8 mouse cellular contexts compared by ENCODE assay signal in the genomic region with DNA sequence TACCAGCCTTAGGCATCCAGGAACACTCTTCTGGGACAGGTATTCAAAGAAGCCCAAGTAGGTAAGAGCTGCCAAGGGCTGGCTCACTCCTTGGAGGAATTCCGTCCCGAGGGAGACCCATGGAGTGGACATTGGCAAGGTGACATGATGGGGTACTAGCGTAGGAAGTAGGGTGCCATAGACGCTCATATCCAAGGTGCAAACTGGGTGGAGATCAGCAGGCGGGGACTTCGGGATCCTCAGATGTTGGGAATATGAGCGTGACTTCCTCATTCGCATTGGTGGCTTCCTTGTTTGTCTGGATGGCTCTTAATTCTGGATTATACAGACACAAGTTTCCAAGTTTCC. TPM values are rescaled to one million over a fixed set of nuclear protein-coding genes. Genes with fewer than 3 reads are reported as not detected.
DNase-seq lines count a peak whose midpoint lies in the region; ATAC-seq and TF ChIP-seq lines count a peak whose summit lies in the region.

No protein-coding gene starts in this region.

- peak overlapping the region; percentile 79 for H3K9ac ChIP-seq in liver, embryonic 16.5 days (ENCODE audit: low read depth, low read length)
- H3K9ac ChIP-seq in stomach, postnatal 0 days (ENCODE audit: low read length) = peak overlapping the region; percentile 86

- intact Hi-C loops in gastrocnemius, postnatal 36 days (cut with DNase I) = loop anchor here (5.0 kb wide), 1 partner anchor 88 kb away; the partner anchor contains the start of gene Mfsd10

- no peak for TF ChIP-seq CTCF in thymus, adult 2 months (IDR thresholded peaks at IDR 0.05; ENCODE audit: borderline replicate concordance, control insufficient read depth, extremely low read depth, insufficient read depth, low read length, poor library complexity)
- no peak for TF ChIP-seq CTCF in stomach, postnatal 0 days (IDR thresholded peaks at IDR 0.05; ENCODE audit: low read depth)

- no peak overlapping the region for H3K27ac ChIP-seq in thymus, adult 2 months (ENCODE audit: control insufficient read depth, insufficient read depth, low read length)
- H3K27ac ChIP-seq in liver, embryonic 16.5 days (ENCODE audit: low read length) = no peak overlapping the region
- no peak overlapping the region for H3K27ac ChIP-seq in stomach, postnatal 0 days (replicated peaks)

- DNase-seq in thymus, adult 2 months = no peak
- no peak for DNase-seq in thymus, postnatal 36 days
- no peak for DNase-seq in stomach, postnatal 0 days (ENCODE audit: low spot score)
- DNase-seq in gastrocnemius, postnatal 36 days = no peak
- DNase-seq in gastrocnemius, postnatal 10 days = no peak

- peak overlapping the region; percentile 71 for H3K4me3 ChIP-seq in erythroblast, embryonic 14.5 days (replicated peaks)
- peak overlapping the region; percentile 70 for H3K4me3 ChIP-seq in thymus, adult 2 months (ENCODE audit: control insufficient read depth, insufficient read depth, low read length)
- H3K4me3 ChIP-seq in liver, embryonic 16.5 days (ENCODE audit: low read depth, low read length) = peak overlapping the region; percentile 73
- peak overlapping the region; percentile 76 for H3K4me3 ChIP-seq in stomach, postnatal 0 days (ENCODE audit: low read depth, low read length)

- 51% methylated on average over 8 of the region's 8 CpGs for WGBS in thymus, adult 2 months
- WGBS in liver, embryonic 16.5 days (ENCODE audit: insufficient replicate concordance) = 24% methylated on average over 8 of the region's 8 CpGs
- WGBS in stomach, postnatal 0 days = 15% methylated on average over 8 of the region's 8 CpGs

- no peaks in the 10 kb centered on the region; the same call in 1 of the 2 replicates for H3K9me3 ChIP-seq in erythroblast, embryonic 14.5 days (ENCODE audit: control insufficient read depth, low read length)
- no peaks in the 10 kb centered on the region for H3K9me3 ChIP-seq in liver, embryonic 16.5 days (replicated peaks; ENCODE audit: control insufficient read depth, low read length)
- H3K9me3 ChIP-seq in stomach, postnatal 0 days (ENCODE audit: control insufficient read depth, low read length) = no peaks in the 10 kb centered on the region

- H3K36me3 ChIP-seq in erythroblast, embryonic 14.5 days (ENCODE audit: control insufficient read depth) = peaks cover 10% of the 10 kb centered on the region
- H3K36me3 ChIP-seq in thymus, adult 2 months (ENCODE audit: control insufficient read depth, insufficient read depth, low read length) = no peaks in the 10 kb centered on the region
- no peaks in the 10 kb centered on the region for H3K36me3 ChIP-seq in liver, embryonic 16.5 days (ENCODE audit: control insufficient read depth, insufficient read depth)
- H3K36me3 ChIP-seq in stomach, postnatal 0 days (ENCODE audit: control insufficient read depth, insufficient read depth, low read length) = peaks cover 7% of the 10 kb centered on the region

- peaks cover 34% of the 10 kb centered on the region for H3K4me1 ChIP-seq in erythroblast, embryonic 14.5 days (ENCODE audit: control insufficient read depth)
- peaks cover 17% of the 10 kb centered on the region for H3K4me1 ChIP-seq in thymus, adult 2 months (replicated peaks; ENCODE audit: control insufficient read depth, insufficient read depth, low read length)
- H3K4me1 ChIP-seq in liver, embryonic 16.5 days (ENCODE audit: control insufficient read depth, low read depth, low read length) = peaks cover 19% of the 10 kb centered on the region
- no peaks in the 10 kb centered on the region for H3K4me1 ChIP-seq in stomach, postnatal 0 days (replicated peaks; ENCODE audit: control insufficient read depth, insufficient read depth)

- TF ChIP-seq POLR2A in thymus, adult 2 months (IDR thresholded peaks at IDR 0.05; ENCODE audit: control insufficient read depth, extremely low read depth, insufficient read depth, low read length, poor library complexity) = no peak

- ATAC-seq in erythroblast, adult 5-6 weeks (replicated peaks; ENCODE audit: low FRiP score, poor library complexity, severe bottlenecking) = no peak
- no peak for ATAC-seq in liver, embryonic 16.5 days (ENCODE audit: low read depth)
- ATAC-seq in stomach, postnatal 0 days (ENCODE audit: low FRiP score, low TSS enrichment) = peak; percentile 8; the same call in 1 of the 2 replicates

- H3K4me2 ChIP-seq in liver, embryonic 16.5 days (ENCODE audit: low read depth, low read length) = peak overlapping the region; percentile 89
- H3K4me2 ChIP-seq in stomach, postnatal 0 days (replicated peaks; ENCODE audit: low read depth) = peak overlapping the region; percentile 87

- no peak for TF ChIP-seq EP300 in stomach, postnatal 0 days (optimal IDR thresholded peaks at IDR 0.05)

- peaks cover 18% of the 10 kb centered on the region for H3K27me3 ChIP-seq in erythroblast, embryonic 14.5 days (ENCODE audit: control insufficient read depth)
- H3K27me3 ChIP-seq in thymus, adult 2 months (ENCODE audit: control insufficient read depth, insufficient read depth, low read length) = no peaks in the 10 kb centered on the region
- H3K27me3 ChIP-seq in liver, embryonic 16.5 days (ENCODE audit: control insufficient read depth, insufficient read depth, low read depth, low read length) = no peaks in the 10 kb centered on the region
- H3K27me3 ChIP-seq in stomach, postnatal 0 days (ENCODE audit: control insufficient read depth, insufficient read depth, low read length) = no peaks in the 10 kb centered on the region

RNA-seq across cellular contexts. Expression of gene Sh3bp2, which starts 23.5 kb away (rescaled TPM):
- polyA plus RNA-seq in erythroblast, embryonic 14.5 days (2012) = 0.26 and 0.44 TPM in 2 replicates
- total RNA-seq in erythroblast, adult 5-6 weeks (2015; ENCODE audit: low replicate concordance) = 5.6 and 9.0 TPM in 2 replicates
- 4.7 and 5.4 TPM in 2 replicates for total RNA-seq in erythroblast, adult 5-6 weeks (2017; ENCODE audit: low replicate concordance)
- polyA plus RNA-seq in thymus, adult 2 months (2012; rRNA removed) = 33.8 and 40.6 TPM in 2 replicates
- polyA plus RNA-seq in liver, embryonic 16.5 days (2015; fragmentation: Nextera tagmentation; extraction: Ambion mirVana) = 6.5 and 6.8 TPM in 2 replicates
- 4.2 and 4.9 TPM in 2 replicates for polyA plus RNA-seq in stomach, postnatal 0 days (2015; fragmentation: Nextera tagmentation; extraction: Ambion mirVana)
- 1 to 10 TPM in 1 of 2 experiments, under 1 TPM in 1; 0.82 to 1.5 TPM for total RNA-seq in gastrocnemius, postnatal 36 days (2021)
- total RNA-seq in gastrocnemius, postnatal 10 days (2021) = 1 to 10 TPM; 3.3 to 6.2 TPM

RNA-seq across cellular contexts. Expression of gene Add1, which starts 24.4 kb away (rescaled TPM):
- polyA plus RNA-seq in erythroblast, embryonic 14.5 days (2012) = 106 and 113 TPM in 2 replicates
- 375 and 403 TPM in 2 replicates for total RNA-seq in erythroblast, adult 5-6 weeks (2015; ENCODE audit: low replicate concordance)
- 937 and 1,092 TPM in 2 replicates for total RNA-seq in erythroblast, adult 5-6 weeks (2017; ENCODE audit: low replicate concordance)
- 219 and 224 TPM in 2 replicates for polyA plus RNA-seq in thymus, adult 2 months (2012; rRNA removed)
- polyA plus RNA-seq in liver, embryonic 16.5 days (2015; fragmentation: Nextera tagmentation; extraction: Ambion mirVana) = 122 and 133 TPM in 2 replicates
- 68.6 and 69.3 TPM in 2 replicates for polyA plus RNA-seq in stomach, postnatal 0 days (2015; fragmentation: Nextera tagmentation; extraction: Ambion mirVana)
- total RNA-seq in gastrocnemius, postnatal 36 days (2021) = 10 to 100 TPM; 58.7 to 67.4 TPM
- 100 to 1,000 TPM in 1 of 2 experiments, 10 to 100 TPM in 1; 92.4 to 125 TPM for total RNA-seq in gastrocnemius, postnatal 10 days (2021)

RNA-seq across cellular contexts. Expression of gene Tnip2, which starts 35.3 kb away (rescaled TPM):
- polyA plus RNA-seq in erythroblast, embryonic 14.5 days (2012) = 0.11 TPM in 1 of 2 replicates, not detected in the other
- 1.0 and 1.3 TPM in 2 replicates for total RNA-seq in erythroblast, adult 5-6 weeks (2015; ENCODE audit: low replicate concordance)
- 3.4 and 3.9 TPM in 2 replicates for total RNA-seq in erythroblast, adult 5-6 weeks (2017; ENCODE audit: low replicate concordance)
- 19.8 and 22.0 TPM in 2 replicates for polyA plus RNA-seq in thymus, adult 2 months (2012; rRNA removed)
- polyA plus RNA-seq in liver, embryonic 16.5 days (2015; fragmentation: Nextera tagmentation; extraction: Ambion mirVana) = 6.2 and 6.3 TPM in 2 replicates
- polyA plus RNA-seq in stomach, postnatal 0 days (2015; fragmentation: Nextera tagmentation; extraction: Ambion mirVana) = 16.2 and 17.7 TPM in 2 replicates
- 1 to 10 TPM; 3.0 to 3.2 TPM for total RNA-seq in gastrocnemius, postnatal 36 days (2021)
- 1 to 10 TPM; 3.3 to 6.0 TPM for total RNA-seq in gastrocnemius, postnatal 10 days (2021)
